Mouse (Mus musculus) liver, embryonic 14.5 days (tissue): ENCODE measurements at regions not wholly inside any gene's neighbourhood (a gene's known extent, or its start where the extent isn't known, plus 50 kb on each side); places are given as distances from the start of the nearest gene placed in this dataset.
"Not testable (repeated sequence)": the region's sequence is repeated elsewhere in the genome, so short reads cannot be mapped to it uniquely, and the experiment has no call there.

ENCODE experiments used
- ATAC-seq: fragments of 200-750 bp; cut with Nextera tagmentation; 2 replicates; pipeline ENCODE4 v1.8.0; 2017; ENCODE audit warnings: moderate number of reproducible peaks, mild to moderate bottlenecking, moderate library complexity; ENCODE audit not compliant: insufficient read depth
- DNase-seq, 3 experiments: peaks; one replicate each; pipeline ENCODE4 v3.0.0-alpha.2; 2012 to 2013; ENCODE audit warnings: low read depth in 3 of 3, low spot score in 3 of 3
- H3K27ac ChIP-seq: fragments of 300-500 bp; sonication (generic); 2 replicates; pipeline ENCODE4 v1.5.1; 2014; ENCODE audit warnings: moderate library complexity, mild to moderate bottlenecking, control low read depth, inconsistent platforms
- H3K27me3 ChIP-seq: fragments of 300-500 bp; sonication (generic); 2 replicates; pipeline ENCODE4 v1.6.1; 2014; ENCODE audit warnings: mild to moderate bottlenecking, low read length, moderate library complexity; ENCODE audit not compliant: control insufficient read depth, insufficient read depth
- H3K36me3 ChIP-seq: fragments of 300-500 bp; sonication (generic); replicated peaks from 2 replicates; pipeline ENCODE4 v1.6.1; 2014; ENCODE audit warnings: low read depth; ENCODE audit not compliant: control insufficient read depth, insufficient read depth
- H3K4me1 ChIP-seq, 2 experiments: fragments of 200-500 bp in 1 of 2; fragments of 300-500 bp in 1 of 2; sonication (generic) in 1 of 2; replicated peaks; 2 replicates each; pipeline ENCODE4 v1.6.1; 2012 to 2014; ENCODE audit warnings: antibody characterized with exemption in 1 of 2, inconsistent platforms in 1 of 2, low read length in 1 of 2; ENCODE audit not compliant: control insufficient read depth in 2 of 2, insufficient read depth in 2 of 2
- H3K4me2 ChIP-seq: fragments of 300-500 bp; sonication (generic); 2 replicates; pipeline ENCODE4 v1.6.1; 2014; ENCODE audit warnings: low read depth, mild to moderate bottlenecking, control low read depth, moderate library complexity
- H3K4me3 ChIP-seq, 2 experiments: fragments of 200-500 bp in 1 of 2; fragments of 300-500 bp in 1 of 2; sonication (generic) in 1 of 2; 2 replicates each; pipeline ENCODE4 v1.5.1; 2012 to 2014; ENCODE audit warnings: low read depth in 2 of 2, low read length in 2 of 2, mild to moderate bottlenecking in 2 of 2, control low read depth in 1 of 2, inconsistent platforms in 1 of 2, moderate library complexity in 1 of 2; ENCODE audit not compliant: insufficient read depth in 1 of 2
- H3K9ac ChIP-seq: fragments of 300-500 bp; sonication (generic); replicated peaks from 2 replicates; pipeline ENCODE4 v1.6.1; 2014; ENCODE audit warnings: mild to moderate bottlenecking, control low read depth, moderate library complexity
- H3K9me3 ChIP-seq: fragments of 300-500 bp; sonication (generic); 2 replicates; pipeline ENCODE4 v1.6.1; 2016; ENCODE audit warnings: low read length, mixed read lengths; ENCODE audit not compliant: control insufficient read depth
- CTCF ChIP-seq: IDR thresholded peaks from 2 replicates; pipeline ENCODE4 v1.5.1; 2016; ENCODE audit warnings: antibody characterized with exemption, low read depth, control low read depth
- EP300 ChIP-seq: IDR thresholded peaks from 2 replicates; pipeline ENCODE4 v1.6.1; 2016; ENCODE audit warnings: antibody characterized with exemption, low read depth
- WGBS: fragments of 180-500 bp; shearing (Covaris S2); extraction: QIAGEN DNeasy Blood & Tissue Kit; methylation state at CpG from one replicate; pipeline ENCODE4 v1.1.7; 2014; ENCODE audit not compliant: insufficient replicate concordance; 5-methylcytosine and 5-hydroxymethylcytosine counted together

DNA sequence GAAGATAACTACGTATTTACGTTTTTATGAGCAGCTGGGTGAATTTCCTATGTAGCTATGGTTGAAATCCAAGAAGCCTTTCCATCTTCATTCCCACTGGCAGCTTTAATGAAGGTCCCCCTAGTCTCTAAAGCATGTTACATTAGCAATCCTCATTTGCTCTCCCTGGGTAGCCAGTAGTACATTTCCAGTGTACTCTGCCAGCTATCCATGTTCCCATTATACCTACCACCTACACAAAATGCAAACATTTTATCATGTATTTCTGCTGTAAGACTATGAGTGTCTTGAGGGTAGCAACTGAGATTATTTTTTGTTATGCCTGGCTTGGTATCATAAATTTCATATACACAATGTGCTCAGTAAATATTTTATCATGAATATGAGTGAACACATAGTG is 291.7 kb upstream of the 4933412E24Rik start:
- no peaks in the 10 kb centered on the region for H3K4me1 ChIP-seq
- TF ChIP-seq CTCF: no peak
- TF ChIP-seq EP300: no peak
- ATAC-seq (no peak), DNase-seq (no peak)
- 72% methylated on average over 2 of the region's 2 CpGs for WGBS
- no peak overlapping the region for H3K27ac ChIP-seq
- no peaks in the 10 kb centered on the region for H3K36me3 ChIP-seq
- H3K4me3 ChIP-seq: no peak overlapping the region
- H3K9ac ChIP-seq: no peak overlapping the region
- H3K27me3 ChIP-seq: no peaks in the 10 kb centered on the region
- no peak overlapping the region for H3K4me2 ChIP-seq
- H3K9me3 ChIP-seq: no peaks in the 10 kb centered on the region

DNA sequence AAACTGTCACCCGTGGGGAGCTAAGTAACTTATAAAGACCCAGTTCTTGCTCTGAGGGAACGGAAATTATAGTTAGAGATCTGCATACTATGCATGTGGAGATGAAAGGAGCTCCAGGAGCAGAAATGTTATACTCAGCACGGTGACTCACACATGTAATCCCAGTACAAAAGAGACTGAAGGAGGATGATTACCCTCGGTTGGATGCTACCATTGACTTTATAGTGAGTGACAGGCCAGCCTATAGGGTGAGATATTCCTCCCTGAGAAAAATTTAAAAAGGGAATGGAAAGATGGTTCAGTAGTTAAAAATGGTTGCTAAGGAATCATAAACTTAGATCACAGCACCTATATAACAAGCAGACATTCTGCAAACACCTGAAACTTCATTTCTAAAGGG is 287.1 kb upstream of the 4933412E24Rik start:
- Histone ChIP-seq H3K4me1 (no peaks in the 10 kb centered on the region), H3K27ac (no peak overlapping the region), H3K4me3 (no peak overlapping the region), H3K4me2 (no peak overlapping the region), H3K9ac (no peak overlapping the region), H3K9me3 (no peaks in the 10 kb centered on the region), H3K27me3 (no peaks in the 10 kb centered on the region), H3K36me3 (no peaks in the 10 kb centered on the region)
- ATAC-seq (no peak), DNase-seq (no peak)
- no peak for TF ChIP-seq CTCF
- TF ChIP-seq EP300: no peak
- 57% methylated on average over 4 of the region's 4 CpGs for WGBS

DNA sequence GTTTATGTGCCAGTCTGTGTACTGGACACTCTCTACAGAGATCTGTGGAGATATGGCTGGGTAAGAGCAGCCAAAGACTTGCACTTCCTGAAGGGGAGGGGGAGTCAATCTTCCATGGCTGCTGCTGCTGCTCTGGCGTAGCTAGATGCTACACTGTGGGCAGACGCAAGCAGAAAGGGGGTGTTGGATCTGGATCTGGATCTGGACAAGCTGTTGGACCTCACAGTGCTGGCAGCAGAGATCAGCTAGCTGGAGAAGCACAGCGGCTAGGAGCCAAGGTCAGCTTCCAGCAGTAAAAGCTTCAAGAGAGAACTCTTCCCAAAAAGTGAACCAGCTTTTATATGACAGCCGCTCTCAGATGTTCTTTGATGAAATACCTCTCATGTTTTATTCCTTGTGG is 285.5 kb upstream of the 4933412E24Rik start:
- WGBS: 62% methylated on average over 4 of the region's 4 CpGs
- ATAC-seq: no peak
- Histone ChIP-seq H3K4me1 (no peaks in the 10 kb centered on the region), H3K27me3 (no peaks in the 10 kb centered on the region), H3K4me3 (no peak overlapping the region), H3K27ac (no peak overlapping the region), H3K4me2 (no peak overlapping the region), H3K36me3 (no peaks in the 10 kb centered on the region), H3K9me3 (no peaks in the 10 kb centered on the region), H3K9ac (no peak overlapping the region)
- DNase-seq: no peak
- TF ChIP-seq CTCF (no peak), EP300 (no peak)

DNA sequence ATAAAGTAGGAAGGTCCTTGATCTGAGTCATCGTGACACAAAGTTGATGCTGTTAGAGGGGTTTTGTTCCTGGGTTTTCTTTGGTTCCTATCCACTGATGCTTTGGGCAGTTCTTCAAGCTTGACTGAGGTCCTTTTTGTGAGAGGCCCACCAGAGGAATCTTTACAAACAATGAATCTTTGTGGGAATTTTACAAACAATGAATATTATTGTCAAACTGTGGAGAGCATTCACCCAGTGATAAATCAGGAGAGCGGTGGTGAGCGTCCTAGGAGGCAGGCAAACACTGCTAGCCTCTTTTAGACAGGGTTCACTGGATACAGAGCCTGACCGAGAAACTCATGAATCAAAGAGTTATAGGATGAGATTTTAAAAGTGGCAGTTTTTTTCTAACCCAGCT is 268.9 kb upstream of the 4933412E24Rik start:
- DNase-seq: no peak
- Histone ChIP-seq H3K9me3 (no peaks in the 10 kb centered on the region), H3K9ac (no peak overlapping the region), H3K27ac (no peak overlapping the region), H3K4me3 (no peak overlapping the region), H3K36me3 (no peaks in the 10 kb centered on the region), H3K27me3 (no peaks in the 10 kb centered on the region), H3K4me1 (no peaks in the 10 kb centered on the region), H3K4me2 (no peak overlapping the region)
- no peak for ATAC-seq
- TF ChIP-seq EP300 (no peak), CTCF (no peak)
- 65% methylated on average over 4 of the region's 4 CpGs for WGBS

DNA sequence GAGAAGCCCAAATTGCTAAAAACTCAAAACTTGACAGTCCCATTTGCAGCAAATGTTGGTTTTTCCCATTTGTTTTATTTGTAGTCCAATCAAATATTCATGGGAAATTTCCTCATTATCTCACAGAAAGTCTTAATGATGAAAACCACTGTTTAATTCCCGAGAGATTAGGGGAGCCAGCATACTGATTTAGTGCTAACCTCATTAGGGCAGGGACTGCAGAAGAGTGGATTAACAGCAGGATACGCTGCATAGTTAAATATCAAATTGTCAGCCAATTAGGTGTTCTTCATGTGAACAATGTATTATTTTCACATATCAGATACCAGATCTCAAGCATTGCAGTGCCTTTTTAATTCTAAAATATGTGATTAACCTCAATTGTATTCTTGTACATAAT is 264.0 kb upstream of the 4933412E24Rik start:
- WGBS: 52% methylated on average over 2 of the region's 2 CpGs

DNA sequence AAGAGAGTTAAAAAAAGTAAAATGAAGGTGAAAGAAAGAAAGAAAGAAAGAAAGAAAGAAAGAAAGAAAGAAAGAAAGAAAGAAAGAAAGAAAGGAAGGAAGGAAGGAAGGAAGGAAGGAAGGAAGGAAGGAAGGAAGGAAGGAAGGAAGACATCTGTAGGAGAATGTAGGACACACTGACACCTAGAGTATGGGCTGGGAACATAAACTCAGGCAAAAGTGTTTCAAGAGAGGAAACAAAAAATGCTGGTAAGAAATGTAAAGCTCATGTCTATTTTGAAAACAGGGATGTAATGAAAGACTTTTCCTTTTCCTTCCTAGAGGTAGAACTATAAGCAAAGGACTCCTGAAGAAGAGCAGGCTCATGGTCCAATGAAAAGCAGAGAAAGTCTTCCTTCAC is 237.2 kb upstream of the 4933412E24Rik start:
- ATAC-seq, H3K9ac ChIP-seq: not testable (repeated sequence)

More for the DNA sequence above, 264.0 kb upstream of the 4933412E24Rik start:
- DNase-seq: no peak
- no peak for ATAC-seq
- no peaks in the 10 kb centered on the region for H3K27me3 ChIP-seq
- no peak overlapping the region for H3K4me2 ChIP-seq
- no peak overlapping the region for H3K4me3 ChIP-seq
- no peaks in the 10 kb centered on the region for H3K36me3 ChIP-seq
- H3K27ac ChIP-seq: no peak overlapping the region
- no peaks in the 10 kb centered on the region for H3K9me3 ChIP-seq
- no peak overlapping the region for H3K9ac ChIP-seq
- no peak for TF ChIP-seq EP300
- TF ChIP-seq CTCF: no peak
- H3K4me1 ChIP-seq: no peaks in the 10 kb centered on the region

More for the DNA sequence above, 237.2 kb upstream of the 4933412E24Rik start:
- not testable (repeated sequence) for H3K27ac ChIP-seq, H3K27me3 ChIP-seq, DNase-seq, H3K9me3 ChIP-seq, H3K36me3 ChIP-seq, H3K4me3 ChIP-seq, H3K4me1 ChIP-seq, H3K4me2 ChIP-seq
